Mouse (Mus musculus) forebrain, embryonic 13.5 days (tissue): ENCODE results near the gene Tmem169. TPM values are rescaled to one million over a fixed set of nuclear protein-coding genes. Genes with fewer than 3 reads are reported as not detected.
"Not testable (repeated sequence)": the region's sequence is repeated elsewhere in the genome, so short reads cannot be mapped to it uniquely, and the experiment has no call there.

ENCODE experiments used
- ATAC-seq: fragments of 200-750 bp; cut with Nextera tagmentation; 2 replicates; pipeline ENCODE4 v1.8.0; 2017
- H3K27ac ChIP-seq: fragments of 300-500 bp; sonication (generic); 2 replicates; pipeline ENCODE4 v1.5.1; 2015; ENCODE audit warnings: inconsistent platforms, mild to moderate bottlenecking, moderate library complexity
- H3K27me3 ChIP-seq: fragments of 300-500 bp; sonication (generic); 2 replicates; pipeline ENCODE4 v1.6.1; 2015; ENCODE audit warnings: mild to moderate bottlenecking, inconsistent platforms
- H3K36me3 ChIP-seq: fragments of 300-500 bp; sonication (generic); 2 replicates; pipeline ENCODE4 v1.6.1; 2015; ENCODE audit warnings: mild to moderate bottlenecking, inconsistent platforms; ENCODE audit not compliant: poor library complexity, severe bottlenecking
- H3K4me1 ChIP-seq: fragments of 300-500 bp; sonication (generic); 2 replicates; pipeline ENCODE4 v1.6.1; 2015; ENCODE audit warnings: inconsistent platforms
- H3K4me2 ChIP-seq: fragments of 300-500 bp; sonication (generic); 2 replicates; pipeline ENCODE4 v1.6.1; 2015; ENCODE audit warnings: inconsistent platforms, mild to moderate bottlenecking, moderate library complexity
- H3K4me3 ChIP-seq: fragments of 300-500 bp; sonication (generic); 2 replicates; pipeline ENCODE4 v1.5.1; 2015; ENCODE audit warnings: mild to moderate bottlenecking, inconsistent platforms
- H3K9ac ChIP-seq: fragments of 300-500 bp; sonication (generic); 2 replicates; pipeline ENCODE4 v1.6.1; 2015; ENCODE audit warnings: mild to moderate bottlenecking, inconsistent platforms
- H3K9me3 ChIP-seq: fragments of 300-500 bp; sonication (generic); replicated peaks from 2 replicates; pipeline ENCODE4 v1.6.1; 2016; ENCODE audit warnings: inconsistent platforms
- WGBS: fragments of 180-500 bp; shearing (Covaris S2); methylation state at CpG from one replicate; pipeline ENCODE4 v1.1.7; 2015; 5-methylcytosine and 5-hydroxymethylcytosine counted together
- polyA plus RNA-seq: library from polyadenylated mRNA; unstranded; fragments of >200 nt; fragmentation: Nextera tagmentation; extraction: Ambion mirVana; gene quantifications from 2 replicates; pipeline ENCODE4 v1.2.1, GENCODE M21; 2015

Gene Tmem169
- 25.8 and 28.1 TPM in 2 replicates for polyA plus RNA-seq

DNA sequence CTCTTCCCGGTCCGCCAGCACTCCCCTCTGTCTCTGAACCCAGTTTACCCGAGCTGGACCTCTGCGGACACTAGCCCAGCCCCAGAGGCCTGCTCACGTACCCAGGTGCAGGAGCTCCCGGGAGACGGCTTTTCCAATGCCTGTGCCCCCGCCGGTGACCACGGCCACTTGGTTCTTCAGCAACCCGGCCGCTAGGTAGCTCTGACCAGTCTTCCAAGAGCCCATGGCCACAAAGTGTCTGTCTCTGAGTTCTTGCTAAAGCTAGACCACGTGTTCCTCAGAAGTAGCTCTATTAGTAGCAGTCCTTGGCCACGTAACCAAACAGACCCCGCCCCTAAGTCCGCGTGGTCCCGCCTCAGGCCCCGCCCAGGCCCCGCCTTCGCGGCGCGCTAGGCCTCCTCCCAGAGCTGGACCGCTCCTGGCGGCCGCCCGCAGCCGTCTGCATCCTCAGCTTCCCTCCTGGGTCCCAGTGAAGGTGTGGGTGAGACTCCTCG is at the start of gene Tmem169, which contains the start of gene Pecr:
TSS of gene Tmem169 (plus strand) at position 378 of the 494 bp plus-strand sequence.
TSS of gene Pecr (minus strand) at position 323 of the 494 bp plus-strand sequence.
- Histone ChIP-seq H3K4me3 (peak within 1 kb of the TSS; percentile 48), H3K9me3 (no peaks in the 10 kb centered on the region), H3K9ac (peak within 1 kb of the TSS; percentile 77), H3K4me1 (peaks cover 32% of the 10 kb centered on the region), H3K27ac (peak within 1 kb of the TSS; percentile 79), H3K36me3 (no peaks in the 10 kb centered on the region), H3K27me3 (no peaks in the 10 kb centered on the region), H3K4me2 (peak within 1 kb of the TSS; percentile 84)
- ATAC-seq: peak; percentile 98
- WGBS: under 1% methylated on average over 30 of the region's 30 CpGs

DNA sequence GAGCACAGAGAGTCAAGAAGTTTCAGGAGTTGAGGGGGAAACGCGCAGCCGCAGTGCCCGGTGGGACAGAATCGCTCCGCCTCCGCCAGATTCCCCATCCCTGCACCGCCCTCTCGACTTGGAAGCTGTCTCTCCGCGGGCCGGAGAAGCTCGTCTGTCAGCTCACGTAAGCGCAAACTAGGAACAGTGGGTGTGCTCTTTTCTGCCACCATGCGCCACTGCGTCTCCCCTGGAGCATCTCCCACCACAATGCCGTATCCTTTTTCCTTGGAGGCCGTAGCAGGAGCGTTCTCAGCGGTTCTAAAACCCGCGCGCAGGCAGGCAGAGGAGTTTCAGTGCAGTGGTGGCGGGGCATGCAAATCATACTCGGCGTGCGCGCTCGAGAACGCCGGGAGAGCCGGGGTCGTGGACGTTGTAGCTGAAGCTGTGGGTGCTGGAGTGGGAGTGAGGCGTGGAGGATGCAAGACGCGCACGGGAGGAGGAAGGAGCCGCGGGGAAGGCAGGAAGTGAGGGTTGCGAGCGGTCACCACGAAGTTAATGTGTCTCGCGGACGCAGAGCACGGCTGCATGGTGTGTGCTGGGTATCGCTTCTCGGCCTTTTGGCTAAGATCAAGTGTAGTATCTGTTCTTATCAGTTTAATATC is 47.7 kb upstream of the Tmem169 start:
- under 1% methylated on average over 36 of the region's 50 CpGs for WGBS
- peaks cover 27% of the 10 kb centered on the region for H3K27me3 ChIP-seq
- H3K4me3 ChIP-seq: peak overlapping the region; percentile 55
- H3K4me1 ChIP-seq, H3K9me3 ChIP-seq, H3K36me3 ChIP-seq: not testable (repeated sequence)
- peak overlapping the region; percentile 70 for H3K9ac ChIP-seq
- ATAC-seq: peak; percentile 89
- peak overlapping the region; percentile 72 for H3K27ac ChIP-seq
- H3K4me2 ChIP-seq: peak overlapping the region; percentile 76

DNA sequence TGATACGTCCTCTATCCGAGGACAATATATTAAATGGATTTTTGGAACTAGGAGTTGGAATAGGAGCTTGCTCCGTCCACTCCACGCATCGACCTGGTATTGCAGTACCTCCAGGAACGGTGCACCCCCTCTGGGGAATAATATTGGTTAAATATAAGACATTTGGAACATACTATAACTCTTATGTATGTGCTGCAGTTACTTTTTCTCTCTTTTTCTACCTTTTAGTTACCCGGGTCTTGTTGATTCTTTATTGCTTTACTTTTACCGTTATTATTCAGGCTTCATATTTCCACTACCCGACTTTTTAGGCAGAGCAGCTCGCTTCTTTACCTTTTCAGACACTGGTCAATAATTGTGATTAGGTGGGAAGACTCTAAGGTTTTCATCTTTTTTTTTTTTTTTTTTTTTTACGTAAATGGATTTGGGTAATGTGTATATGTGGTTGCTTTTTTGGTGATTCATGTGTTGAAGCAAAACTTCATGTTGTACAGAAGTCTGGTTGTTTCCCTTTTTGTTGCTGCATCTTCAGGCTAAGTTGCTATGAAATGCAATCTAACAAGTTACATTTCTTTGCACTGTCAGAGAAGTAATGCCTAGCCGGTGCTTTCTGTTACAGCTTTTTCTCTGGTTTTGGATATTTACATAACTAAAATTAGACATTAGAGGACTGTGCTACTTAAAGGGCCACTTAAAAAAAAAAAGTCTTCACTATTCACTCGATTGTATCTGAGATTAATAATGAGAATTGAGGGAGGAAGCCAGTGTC is 47.0 kb upstream of the Tmem169 start:
- ATAC-seq: no peak
- no peaks in the 10 kb centered on the region for H3K9me3 ChIP-seq
- peaks cover 27% of the 10 kb centered on the region for H3K27me3 ChIP-seq
- H3K36me3 ChIP-seq: no peaks in the 10 kb centered on the region
- H3K9ac ChIP-seq: no peak overlapping the region
- no peak overlapping the region for H3K27ac ChIP-seq
- peak overlapping the region; percentile 49 for H3K4me2 ChIP-seq
- H3K4me3 ChIP-seq: peak overlapping the region; percentile 17
- WGBS: 8% methylated on average over 13 of the region's 13 CpGs
- peaks cover 9% of the 10 kb centered on the region for H3K4me1 ChIP-seq

DNA sequence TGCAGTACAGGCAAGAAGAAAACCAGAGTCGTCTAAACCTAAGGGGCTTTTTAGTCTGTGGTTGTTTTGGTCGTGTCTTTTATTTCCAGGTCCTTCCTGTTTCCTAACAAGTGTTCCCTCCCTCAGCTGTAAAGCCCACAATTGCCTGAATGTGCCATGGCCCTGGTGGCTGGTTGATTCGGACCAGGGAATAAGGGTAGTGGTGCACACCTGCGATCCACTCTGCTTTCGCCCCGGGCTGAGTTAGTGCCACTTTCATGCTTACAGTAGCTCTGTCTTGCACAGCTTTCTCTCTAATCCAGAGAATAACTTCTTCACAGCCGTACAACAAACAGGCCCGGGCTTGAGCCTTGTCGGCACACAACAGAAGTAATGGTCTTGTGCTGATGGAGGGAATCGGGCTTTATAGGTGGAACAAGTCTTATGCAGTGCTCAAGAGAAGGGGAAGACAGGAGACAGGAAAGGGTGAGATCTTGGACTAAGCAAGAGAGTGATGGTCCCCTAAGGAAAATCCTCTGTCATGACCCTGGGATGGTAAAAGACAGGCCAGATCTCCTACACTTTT is 46.1 kb upstream of the Tmem169 start:
- 68% methylated on average over 10 of the region's 10 CpGs for WGBS
- H3K9me3 ChIP-seq: no peaks in the 10 kb centered on the region
- no peak overlapping the region for H3K4me3 ChIP-seq
- H3K27me3 ChIP-seq: peaks cover 27% of the 10 kb centered on the region
- H3K9ac ChIP-seq: no peak overlapping the region
- H3K4me1 ChIP-seq: peaks cover 9% of the 10 kb centered on the region
- no peak for ATAC-seq
- H3K27ac ChIP-seq: no peak overlapping the region
- no peaks in the 10 kb centered on the region for H3K36me3 ChIP-seq
- H3K4me2 ChIP-seq: no peak overlapping the region

DNA sequence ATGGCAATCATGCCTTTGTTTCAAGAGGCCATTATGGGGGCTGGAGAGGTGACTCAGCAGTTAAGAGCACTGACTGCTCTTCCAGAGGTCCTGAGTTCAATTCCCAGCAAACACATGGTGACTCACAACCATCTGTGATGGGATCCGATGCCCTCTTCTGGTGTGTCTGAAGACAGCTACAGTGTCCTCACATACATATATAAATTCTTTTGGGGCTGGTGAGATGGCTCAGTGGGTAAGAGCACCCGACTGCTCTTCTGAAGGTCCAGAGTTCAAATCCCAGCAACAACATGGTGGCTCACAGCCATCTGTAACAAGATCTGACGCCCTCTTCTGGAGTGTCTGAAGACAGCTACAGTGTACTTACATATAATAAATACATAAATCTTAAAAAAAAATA is 45.1 kb upstream of the Tmem169 start:
- H3K9ac ChIP-seq, H3K27ac ChIP-seq, H3K4me3 ChIP-seq, H3K4me1 ChIP-seq, ATAC-seq, H3K36me3 ChIP-seq, H3K4me2 ChIP-seq, H3K9me3 ChIP-seq: not testable (repeated sequence)
- 80% methylated on average over 3 of the region's 3 CpGs for WGBS
- H3K27me3 ChIP-seq: peaks cover 27% of the 10 kb centered on the region

DNA sequence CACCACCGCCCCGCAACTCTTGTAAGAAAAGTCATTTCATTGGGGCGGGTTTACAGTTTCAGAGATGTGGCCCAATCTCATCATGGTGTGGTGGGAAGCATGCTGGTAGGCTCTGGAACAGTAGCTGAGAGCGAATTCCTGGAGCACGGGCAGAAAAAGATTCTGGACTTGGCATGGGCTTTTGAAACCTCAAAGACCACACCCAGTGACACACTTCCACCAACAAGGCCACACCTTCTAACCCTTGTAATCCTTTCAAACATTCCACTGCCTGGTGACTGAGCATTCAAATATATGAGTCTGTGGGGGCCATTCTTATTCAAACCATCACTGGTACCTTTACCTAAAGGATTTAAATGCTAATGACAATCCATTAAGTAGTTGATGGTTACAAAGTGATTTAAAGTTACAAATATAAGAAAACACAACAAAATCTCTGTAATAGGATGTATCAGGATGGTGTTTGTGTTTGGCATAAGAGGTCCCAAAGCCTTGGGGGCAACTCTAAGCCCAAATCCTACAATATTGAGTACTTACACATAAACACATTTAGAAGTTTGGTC is 41.5 kb upstream of the Tmem169 start:
- Histone ChIP-seq H3K4me3 (no peak overlapping the region), H3K27ac (no peak overlapping the region), H3K4me2 (no peak overlapping the region), H3K9ac (no peak overlapping the region), H3K27me3 (peaks cover 12% of the 10 kb centered on the region), H3K36me3 (no peaks in the 10 kb centered on the region), H3K9me3 (no peaks in the 10 kb centered on the region), H3K4me1 (no peaks in the 10 kb centered on the region; the same call in 1 of the 2 replicates)
- 84% methylated on average over 5 of the region's 5 CpGs for WGBS
- ATAC-seq: no peak

DNA sequence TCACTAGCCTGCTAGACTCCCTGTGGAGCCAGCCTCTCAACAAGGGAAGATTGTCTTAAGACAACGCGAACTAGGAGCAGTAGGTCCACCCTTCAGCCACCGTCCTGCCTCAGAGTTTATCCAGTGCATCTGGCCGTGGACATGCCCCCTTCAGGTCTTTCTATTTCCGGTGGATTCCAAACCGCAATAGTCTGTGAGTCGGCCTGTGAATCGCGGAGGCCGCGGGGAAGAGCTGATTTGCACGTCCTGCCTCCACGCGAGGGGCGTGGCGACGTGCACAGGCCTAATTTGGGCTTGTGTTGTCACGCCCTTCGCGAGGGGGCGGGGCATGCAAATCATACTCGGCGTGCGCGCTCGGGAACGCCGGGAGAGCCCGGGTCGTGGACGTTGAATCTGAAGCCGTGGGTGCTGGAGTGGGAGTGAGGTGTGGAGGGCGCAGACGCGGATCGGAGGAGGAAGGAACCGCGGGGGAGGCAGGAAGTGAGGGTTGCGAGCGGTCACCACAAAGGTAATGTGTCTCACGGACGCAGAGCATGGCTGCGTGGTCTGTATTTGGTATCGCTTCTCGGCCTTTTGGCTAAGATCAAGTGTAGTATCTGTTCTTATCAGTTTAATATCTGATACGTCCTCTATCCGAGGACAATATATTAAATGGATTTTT is 40.4 kb upstream of the Tmem169 start:
- no peaks in the 10 kb centered on the region for H3K4me1 ChIP-seq
- peak; percentile 97 for ATAC-seq
- peak overlapping the region; percentile 87 for H3K9ac ChIP-seq
- H3K27ac ChIP-seq: peak overlapping the region; percentile 96
- under 1% methylated on average over 47 of the region's 47 CpGs for WGBS
- H3K4me3 ChIP-seq: peak overlapping the region; percentile 49
- H3K27me3 ChIP-seq: peaks cover 3% of the 10 kb centered on the region; the same call in 1 of the 2 replicates
- no peaks in the 10 kb centered on the region for H3K9me3 ChIP-seq
- H3K4me2 ChIP-seq: peak overlapping the region; percentile 66
- no peaks in the 10 kb centered on the region for H3K36me3 ChIP-seq

DNA sequence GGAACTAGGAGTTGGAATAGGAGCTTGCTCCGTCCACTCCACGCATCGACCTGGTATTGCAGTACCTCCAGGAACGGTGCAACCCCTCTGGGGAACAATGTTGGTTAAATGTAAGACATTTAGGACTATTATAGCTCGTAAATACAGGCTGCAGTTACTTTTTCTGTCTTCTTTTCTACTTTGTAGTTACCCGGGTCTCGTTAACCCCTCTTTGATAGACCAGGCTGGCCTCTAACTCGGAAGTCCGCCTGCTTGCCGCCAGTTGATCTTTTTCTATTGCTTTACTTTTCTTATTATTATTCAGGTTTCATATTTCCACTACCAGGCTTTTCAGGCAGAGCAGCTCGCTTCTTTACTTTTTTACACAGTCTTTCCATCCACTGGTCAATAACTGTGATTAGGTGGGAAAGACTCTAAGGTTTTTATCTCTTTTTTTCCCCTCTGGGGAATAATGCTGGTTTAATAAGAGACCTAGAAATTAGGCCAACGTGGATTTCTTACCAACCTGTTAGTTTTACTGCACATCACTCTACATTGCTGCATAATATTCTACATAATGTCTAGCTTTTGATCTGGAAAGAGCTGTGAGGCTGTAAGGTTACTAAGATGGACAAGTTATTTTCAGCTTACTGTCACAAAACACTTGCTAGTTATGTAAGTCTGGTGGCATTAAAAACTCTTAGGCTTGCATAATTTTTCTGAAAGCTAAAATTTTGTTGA is 39.7 kb upstream of the Tmem169 start:
- H3K9ac ChIP-seq: 0 out of 2 replicates have a peak overlapping the region, but pooled peaks have one; percentile 21

DNA sequence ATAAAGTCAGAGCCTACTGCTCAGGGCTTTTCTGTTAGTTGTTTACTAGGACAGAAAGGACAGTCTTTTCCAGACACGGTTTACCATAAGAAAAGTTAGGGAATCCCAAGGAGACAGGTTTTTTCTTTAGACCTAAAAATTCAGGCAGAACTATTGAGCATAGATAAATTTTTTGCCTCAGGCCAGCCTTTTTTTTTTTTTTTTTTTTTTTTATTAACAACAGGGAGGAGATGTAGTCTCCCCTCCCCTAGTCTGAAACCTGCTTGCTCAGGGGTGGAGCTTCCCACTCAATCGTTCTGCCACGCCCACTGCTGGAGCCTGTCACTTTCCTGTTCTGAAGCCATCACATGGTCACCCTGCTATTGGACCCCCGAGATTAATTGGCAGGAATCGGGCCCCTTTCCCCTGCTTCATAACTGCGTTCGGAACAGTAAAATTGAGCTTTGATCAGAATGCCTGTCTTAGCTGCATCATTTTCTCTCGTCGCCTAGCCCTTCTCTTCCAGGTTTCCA is 35.9 kb upstream of the Tmem169 start:
- not testable (repeated sequence) for H3K4me3 ChIP-seq, H3K9me3 ChIP-seq, H3K4me1 ChIP-seq, H3K4me2 ChIP-seq, H3K27me3 ChIP-seq, H3K27ac ChIP-seq, ATAC-seq, H3K36me3 ChIP-seq, H3K9ac ChIP-seq
- WGBS: 48% methylated on average over 9 of the region's 9 CpGs

More for the DNA sequence above, 39.7 kb upstream of the Tmem169 start:
- ATAC-seq: peak; percentile 84; the same call in 1 of the 2 replicates
- Histone ChIP-seq H3K36me3 (no peaks in the 10 kb centered on the region), H3K27me3 (no peaks in the 10 kb centered on the region), H3K4me1 (no peaks in the 10 kb centered on the region), H3K9me3 (no peaks in the 10 kb centered on the region), H3K27ac (peak overlapping the region; percentile 71), H3K4me3 (peak overlapping the region; percentile 49), H3K4me2 (peak overlapping the region; percentile 66)
- under 1% methylated on average over 12 of the region's 12 CpGs for WGBS

DNA sequence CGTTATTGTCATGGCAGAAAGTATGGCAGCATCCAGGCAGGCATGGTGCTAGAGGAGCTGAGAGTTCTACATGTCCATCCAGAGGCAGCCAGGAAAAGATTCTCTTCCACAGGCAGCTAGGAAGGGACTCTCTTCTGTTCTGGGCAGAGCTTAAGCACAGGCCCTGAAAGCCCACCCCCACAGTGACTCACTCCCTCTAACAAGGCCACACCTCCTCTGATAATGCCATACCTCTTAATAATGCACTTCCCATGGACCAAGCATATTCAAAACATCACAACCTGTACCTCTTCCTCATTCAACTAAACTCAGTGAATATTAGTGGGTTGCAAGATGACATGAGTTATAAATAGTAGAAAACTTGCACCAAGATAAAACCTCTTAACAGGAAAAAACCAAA is 32.4 kb upstream of the Tmem169 start:
- Histone ChIP-seq H3K4me2 (no peak overlapping the region), H3K27ac (no peak overlapping the region), H3K9me3 (no peaks in the 10 kb centered on the region), H3K9ac (no peak overlapping the region), H3K4me3 (no peak overlapping the region), H3K27me3 (no peaks in the 10 kb centered on the region), H3K4me1 (peaks cover 14% of the 10 kb centered on the region), H3K36me3 (no peaks in the 10 kb centered on the region)
- 92% methylated on average over 1 of the region's 1 CpGs for WGBS
- no peak for ATAC-seq
